Mouse (Mus musculus) layer of hippocampus, adult 8-10 months (tissue): Measurements from ENCODE around the gene Polr2b. TPM values are rescaled to one million over a fixed set of nuclear protein-coding genes. Genes with fewer than 3 reads are reported as not detected.

Source experiments
- DNase-seq, 2 experiments: peaks; one replicate each; pipeline ENCODE4 v3.0.0; 2022; ENCODE audit warnings: low spot score in 2 of 2
- total RNA-seq, 4 experiments: library from RNA; stranded (reverse); gene quantifications; 2 replicates each; pipeline ENCODE4 v1.2.4; 2022

The Polr2b gene
- total RNA-seq = 10 to 100 TPM; 45.8 to 49.4 (median 47.3) TPM

- DNase-seq = peak; percentile 97 to 99
Measured at GRCm38 (mm10) chr5:77309924-77310772, at the start of gene Polr2b, which contains the start of gene Noa1. Gene Polr2b, plus strand, starts transcription at chr5:77310147. Gene Noa1, minus strand, starts transcription at chr5:77310084.

DNA sequence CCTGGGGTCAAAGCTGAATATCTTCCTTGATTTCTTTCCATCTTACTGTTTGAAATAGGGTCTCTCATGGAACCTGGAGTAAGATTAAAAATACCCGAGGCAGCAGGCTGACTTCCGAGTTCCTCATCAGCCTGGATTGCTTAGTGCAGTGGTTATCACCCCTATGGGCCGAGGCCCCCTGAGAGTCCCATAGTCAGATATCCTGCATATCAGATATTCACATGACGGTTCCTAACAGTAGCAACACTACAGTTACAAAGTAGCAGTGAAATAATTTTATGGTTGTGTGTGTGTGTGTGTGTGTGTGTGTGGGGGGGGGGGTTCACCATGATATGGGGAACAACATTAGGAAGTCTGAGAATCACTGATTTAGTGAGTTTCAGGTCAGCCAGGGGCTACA, 48.8 kb upstream of the Polr2b start:
- no peak for DNase-seq

DNA sequence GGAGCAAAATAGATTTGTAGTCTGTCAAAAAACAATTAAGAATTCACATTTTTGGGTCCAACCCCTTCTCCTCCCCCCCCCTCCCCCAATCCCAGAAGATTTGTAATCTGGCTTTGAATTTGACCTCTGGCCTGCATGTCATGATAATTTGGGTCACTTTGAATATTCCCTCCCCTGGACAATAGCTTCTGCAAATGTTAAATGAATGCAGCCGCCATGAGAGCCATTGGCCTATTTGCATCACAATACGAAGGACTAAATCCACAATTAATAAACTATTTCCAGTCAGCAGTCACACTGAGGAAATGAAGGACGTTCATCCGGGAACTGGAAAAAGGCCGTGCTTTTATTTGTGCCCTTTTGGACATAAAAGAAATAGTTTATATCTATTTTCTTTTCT, 47.8 kb upstream of the Polr2b start:
- DNase-seq = no peak

DNA sequence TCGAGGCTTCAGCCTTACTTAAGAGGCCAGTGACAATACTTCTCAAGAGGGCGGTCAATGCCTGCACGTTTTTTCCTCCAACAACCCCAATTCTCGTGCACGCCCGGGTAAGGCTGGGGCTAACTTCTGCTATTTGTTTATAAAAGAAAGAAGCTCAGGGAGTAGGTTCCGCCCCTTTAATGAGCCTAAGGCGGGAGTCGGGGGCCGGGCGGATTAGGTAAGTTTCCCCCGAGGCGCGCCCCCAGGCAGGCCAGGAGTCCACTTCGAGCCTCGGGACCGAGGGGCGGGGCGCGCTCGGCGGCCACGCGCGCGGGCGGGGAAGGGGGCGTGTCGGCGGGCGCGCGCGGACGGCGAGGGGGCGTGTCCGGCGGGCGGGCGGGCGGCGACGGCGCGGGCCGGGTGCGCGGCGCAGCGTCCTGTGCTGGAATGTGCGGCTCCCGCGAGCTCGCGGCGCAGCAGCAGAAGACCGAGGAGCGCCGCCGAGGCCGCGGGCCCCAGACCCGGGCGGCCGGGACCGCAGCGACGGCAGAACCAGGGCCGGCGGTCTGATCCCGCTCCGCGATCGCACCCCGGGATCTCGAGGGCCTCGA, 44.8 kb upstream of the Polr2b start, which contains the start of gene Rest:
Gene Rest (plus strand): TSS at position 411 of the 590 bp plus-strand sequence.
- peak in 1 of 2 experiments; percentile 14 for DNase-seq

GRCm38 (mm10) chr5:77265671-77266065, 44.3 kb upstream of the Polr2b start:
- DNase-seq = peak in 1 of 2 experiments; percentile 13

GRCm38 (mm10) chr5:77266066-77266885, 43.7 kb upstream of the Polr2b start:
- DNase-seq = peak in 1 of 2 experiments; percentile 30

DNA sequence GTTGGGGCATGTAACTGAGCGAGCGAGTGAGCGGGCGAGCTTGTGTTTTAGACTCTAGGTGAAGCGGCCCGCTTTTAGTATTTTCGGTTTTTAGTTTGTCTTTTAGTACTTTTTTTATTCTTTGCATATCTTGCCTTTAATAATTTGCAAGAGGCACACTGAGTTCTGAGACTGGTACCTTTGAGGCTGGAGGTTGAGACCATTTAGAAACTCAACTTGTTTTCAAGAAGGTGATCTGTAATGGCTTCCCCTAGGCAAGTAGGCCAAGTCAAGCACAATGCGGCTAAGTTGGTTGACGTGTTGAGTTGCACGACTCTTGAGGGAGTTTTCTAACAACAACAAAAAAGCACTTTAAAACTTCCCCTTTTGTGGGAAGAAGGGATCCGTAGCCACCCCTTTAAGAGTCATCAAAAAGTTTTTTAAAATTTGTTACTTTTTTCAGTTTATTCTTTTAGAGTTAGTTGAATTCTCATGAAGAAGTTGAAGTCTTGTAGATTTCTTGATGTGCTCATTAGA, 43.0 kb upstream of the Polr2b start:
- DNase-seq = no peak

DNA sequence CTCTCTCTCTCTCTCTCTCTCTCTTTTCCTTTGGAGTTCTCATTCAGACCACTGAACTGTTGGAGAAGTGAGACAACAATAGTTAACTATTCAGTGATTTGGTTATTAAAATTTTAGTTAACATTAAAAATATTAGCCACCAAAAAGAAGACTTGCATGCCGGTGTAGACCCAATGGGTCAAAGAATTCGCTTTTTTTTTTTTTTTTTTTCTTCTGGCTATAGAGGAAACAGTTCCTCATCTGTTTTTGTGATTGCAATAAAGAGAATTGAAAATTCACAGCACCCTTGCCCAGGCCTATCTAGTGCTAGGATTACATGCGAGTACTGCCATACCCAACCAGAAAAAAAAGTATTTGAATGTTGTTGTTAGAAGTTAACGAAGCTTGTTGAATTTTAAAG, 42.5 kb upstream of the Polr2b start:
- DNase-seq = no peak

- DNase-seq = no peak
Measured at GRCm38 (mm10) chr5:77267957-77268624, 41.9 kb upstream of the Polr2b start.

GRCm38 (mm10) chr5:77269399-77269798, 40.5 kb upstream of the Polr2b start:
- DNase-seq = no peak

DNA sequence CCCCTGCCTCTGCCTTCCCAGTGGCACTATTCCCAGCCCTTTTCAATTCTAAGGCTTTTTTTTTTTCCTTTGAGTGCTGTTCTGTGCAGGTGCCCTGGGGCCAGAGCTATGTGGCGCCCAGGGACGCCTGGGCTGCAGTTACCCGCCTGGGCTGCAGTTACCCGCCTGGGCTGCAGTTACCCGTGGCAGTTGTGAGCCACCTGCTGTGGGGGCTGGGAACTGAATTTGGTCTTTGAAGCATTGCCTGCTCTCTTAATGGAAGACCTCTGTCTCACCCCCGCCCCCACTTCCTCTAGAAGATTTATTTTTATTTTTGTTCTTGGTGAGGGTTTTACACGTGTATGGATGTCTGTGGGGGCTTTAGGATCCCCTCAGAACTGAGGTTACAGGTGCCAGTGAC, 36.8 kb upstream of the Polr2b start:
- no peak for DNase-seq

GRCm38 (mm10) chr5:77275950-77276349, 34.0 kb upstream of the Polr2b start:
- DNase-seq = no peak

DNA sequence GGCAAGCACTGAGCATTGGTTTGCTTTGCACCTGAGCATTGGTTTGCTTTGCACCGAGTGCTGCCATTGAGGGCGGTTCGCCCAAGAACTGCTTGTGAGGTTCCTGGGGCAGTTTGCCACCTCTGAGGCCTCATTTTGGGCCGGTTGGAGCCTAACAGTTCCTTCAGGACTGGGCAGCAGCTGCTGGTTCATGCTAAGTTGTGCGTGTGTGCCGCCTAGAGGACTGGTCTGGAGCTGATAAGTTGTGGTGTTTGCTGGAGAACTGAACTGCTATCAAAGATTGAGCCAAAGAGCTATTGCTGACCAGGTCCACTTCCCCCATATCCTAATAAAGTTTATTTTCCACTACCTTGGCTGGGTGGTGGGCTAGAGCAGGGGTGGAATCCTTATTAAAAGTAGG, 32.7 kb upstream of the Polr2b start:
- DNase-seq = no peak

DNA sequence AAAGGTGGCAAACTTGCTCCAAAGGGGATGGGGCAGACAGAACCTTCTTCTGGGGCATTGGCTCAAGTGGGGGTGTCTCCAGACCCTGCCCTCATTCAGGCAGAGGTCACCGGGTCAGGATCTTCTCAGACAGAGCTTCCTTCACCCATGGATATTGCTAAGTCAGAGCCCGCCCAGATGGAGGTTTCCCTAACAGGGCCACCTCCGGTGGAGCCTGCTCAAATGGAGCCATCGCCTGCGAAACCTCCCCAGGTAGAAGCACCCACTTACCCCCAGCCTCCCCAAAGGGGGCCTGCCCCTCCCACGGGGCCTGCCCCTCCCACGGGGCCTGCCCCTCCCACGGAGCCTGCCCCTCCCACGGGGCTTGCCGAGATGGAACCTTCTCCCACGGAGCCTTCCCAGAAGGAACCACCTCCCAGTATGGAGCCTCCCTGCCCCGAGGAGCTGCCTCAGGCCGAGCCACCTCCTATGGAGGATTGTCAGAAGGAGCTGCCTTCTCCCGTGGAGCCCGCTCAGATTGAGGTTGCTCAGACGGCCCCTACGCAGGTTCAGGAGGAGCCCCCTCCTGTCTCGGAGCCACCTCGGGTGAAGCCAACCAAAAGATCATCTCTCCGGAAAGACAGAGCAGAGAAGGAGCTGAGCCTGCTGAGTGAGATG, 28.3 kb upstream of the Polr2b start:
- DNase-seq = no peak

- no peak for DNase-seq
Measured at GRCm38 (mm10) chr5:77282242-77282641, 27.7 kb upstream of the Polr2b start.

DNA sequence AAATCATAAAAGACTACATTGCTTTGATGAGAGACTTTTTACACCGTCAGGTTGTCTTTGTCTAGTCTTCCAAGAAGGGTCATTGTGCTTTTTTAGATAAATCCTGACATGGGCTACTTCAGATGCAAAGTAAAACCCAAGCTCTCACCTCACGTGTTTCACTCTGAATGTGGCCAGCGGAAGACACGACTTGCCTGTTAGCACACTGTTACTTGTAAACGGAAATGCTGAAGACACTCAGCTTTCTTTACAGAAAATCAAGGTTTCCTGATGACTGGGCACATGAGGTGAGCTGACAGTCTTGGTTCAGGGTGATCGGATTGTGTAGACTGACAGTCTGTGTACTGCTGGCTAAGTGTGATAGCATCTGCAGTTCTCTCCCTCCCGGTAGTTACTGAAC, 24.3 kb upstream of the Polr2b start:
- no peak for DNase-seq

DNA sequence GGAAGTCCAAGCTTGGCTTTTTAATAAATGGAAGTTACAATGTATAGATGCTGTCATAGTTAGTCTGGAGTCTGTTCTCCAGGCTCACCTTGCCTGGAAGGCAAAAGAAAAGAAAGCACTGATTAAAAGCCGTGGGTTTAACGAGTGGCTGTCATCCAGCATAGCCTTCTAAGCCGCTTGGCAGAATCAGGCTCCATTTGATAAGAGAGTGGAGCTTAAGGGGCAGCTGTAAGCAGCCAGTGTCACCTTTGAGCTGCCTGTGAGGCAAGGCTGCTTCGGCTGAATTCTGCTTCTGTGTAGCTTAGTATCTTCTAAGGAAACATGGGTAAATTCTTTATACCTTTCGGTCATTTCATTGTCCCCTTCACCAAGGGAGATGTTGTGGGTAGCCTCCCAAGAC, 23.0 kb upstream of the Polr2b start:
- no peak for DNase-seq

DNA sequence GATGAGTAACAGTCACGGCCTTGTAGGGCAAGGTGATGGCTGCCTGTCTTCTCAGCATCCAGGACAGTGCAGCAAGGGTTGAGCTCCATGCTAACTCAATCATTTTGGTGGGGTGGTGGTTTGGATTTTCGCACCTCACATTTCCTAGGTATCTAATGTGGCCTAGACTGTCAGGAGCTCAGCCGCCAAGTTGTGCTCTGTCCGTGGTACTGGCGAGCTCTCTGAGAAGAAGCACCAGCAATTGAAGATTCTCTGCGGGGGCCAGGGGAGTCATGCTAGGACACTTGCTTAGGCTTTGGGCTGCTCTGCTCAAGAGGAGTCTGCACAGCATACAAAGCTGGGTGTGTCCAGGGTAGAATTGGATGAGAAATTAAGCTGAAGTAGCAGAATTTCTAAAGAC, 22.0 kb upstream of the Polr2b start:
- DNase-seq = no peak

DNA sequence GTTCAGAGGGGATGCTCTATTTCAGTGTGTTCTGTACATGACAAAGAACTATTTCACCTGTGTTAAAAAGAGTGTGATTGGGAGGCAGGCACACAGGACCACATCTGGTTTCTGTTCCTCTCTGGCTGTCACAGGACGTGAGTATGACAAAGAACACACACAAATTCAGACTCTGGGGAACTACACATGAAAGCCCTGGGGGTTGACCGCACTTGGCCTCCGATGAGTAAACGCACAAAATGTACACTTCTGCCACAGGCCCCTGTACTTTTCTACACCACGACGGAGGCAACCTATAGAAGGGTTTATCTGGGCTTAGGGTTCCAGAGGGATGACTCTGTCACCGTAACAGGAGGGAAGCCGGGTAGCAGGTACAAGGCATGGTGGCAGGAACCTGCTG, 20.3 kb upstream of the Polr2b start:
- DNase-seq = no peak

DNA sequence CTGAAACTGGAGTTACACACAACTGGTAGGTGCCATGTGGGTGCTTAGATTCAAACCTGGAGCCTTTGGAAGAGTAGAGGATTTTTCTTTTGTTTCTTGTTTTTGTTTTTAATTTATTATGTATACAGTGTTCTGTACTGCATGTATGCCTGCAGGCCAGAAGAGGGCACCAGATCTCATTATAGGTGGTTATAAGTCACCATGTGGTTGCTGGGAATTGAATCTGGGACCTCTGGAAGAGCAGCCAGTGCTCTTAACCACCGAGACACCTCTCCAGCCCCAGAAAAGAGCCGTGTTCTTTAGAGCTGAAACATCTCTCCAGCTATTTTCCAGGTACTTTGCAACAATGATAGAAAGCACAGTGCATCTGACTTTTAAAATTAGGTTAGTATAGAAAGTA, 19.3 kb upstream of the Polr2b start:
- no peak for DNase-seq
